In genomic region chr14:55520451-55521361, GRCm38 (mm10) we compare ENCODE assay signal across 8 mouse cellular contexts. TPM values are rescaled to one million over a fixed set of nuclear protein-coding genes. Genes with fewer than 3 reads are reported as not detected.
DNase-seq lines count a peak whose midpoint lies in the region; ATAC-seq lines count a peak whose summit lies in the region.

No protein-coding gene starts in this region.

- H3K4me2 ChIP-seq in heart, embryonic 14.5 days (ENCODE audit: low read length) = peak overlapping the region; percentile 96
- H3K4me2 ChIP-seq in limb, embryonic 11.5 days (ENCODE audit: low read depth, severe bottlenecking) = peak overlapping the region; percentile 84

- peak overlapping the region; percentile 48 to 52 for H3K4me3 ChIP-seq in heart, embryonic 14.5 days (ENCODE audit: control insufficient read depth in 1 of 2, insufficient read depth in 1 of 2, low read depth in 1 of 2, low read length in 2 of 2)
- H3K4me3 ChIP-seq in limb, embryonic 11.5 days (ENCODE audit: low read depth, low read length) = peak overlapping the region; percentile 43

- no peaks in the 10 kb centered on the region for H3K36me3 ChIP-seq in heart, embryonic 14.5 days (ENCODE audit: control insufficient read depth, insufficient read depth, low read length)
- H3K36me3 ChIP-seq in limb, embryonic 11.5 days (ENCODE audit: control insufficient read depth, insufficient read depth, low read length) = no peaks in the 10 kb centered on the region

- under 1% methylated on average over 61 of the region's 61 CpGs for WGBS in heart, embryonic 14.5 days
- WGBS in limb, embryonic 11.5 days = under 1% methylated on average over 61 of the region's 61 CpGs

- peak; percentile 20 for DNase-seq in urinary bladder, postnatal 25 days (ENCODE audit: low spot score)
- no peak for DNase-seq in urinary bladder, postnatal 10 days (ENCODE audit: low spot score)
- peak; percentile 85 to 87 for DNase-seq in cerebellum, postnatal 10 days
- DNase-seq in limb, embryonic 11.5 days (ENCODE audit: low spot score) = peak; percentile 55
- peak; percentile 47 for DNase-seq in naive thymus-derived CD4-positive, alpha-beta T cell, adult 2 months (ENCODE audit: low read depth)
- no peak for DNase-seq in ovary, postnatal 10 days (ENCODE audit: low spot score)
- no peak for DNase-seq in urinary bladder, adult 2 months (ENCODE audit: low spot score)

- H3K4me1 ChIP-seq in heart, embryonic 14.5 days (ENCODE audit: control insufficient read depth in 2 of 2, insufficient read depth in 2 of 2, low read length in 2 of 2) = peaks cover 7 to 11% of the 10 kb centered on the region in 2 experiments; a peak in 3 of 4 replicates
- no peaks in the 10 kb centered on the region for H3K4me1 ChIP-seq in limb, embryonic 11.5 days (ENCODE audit: control insufficient read depth, insufficient read depth, low read length)

- no peaks in the 10 kb centered on the region for H3K9me3 ChIP-seq in heart, embryonic 14.5 days (ENCODE audit: control insufficient read depth, low read length)
- H3K9me3 ChIP-seq in limb, embryonic 11.5 days (ENCODE audit: control insufficient read depth, low read length) = no peaks in the 10 kb centered on the region

- ATAC-seq in heart, embryonic 14.5 days (ENCODE audit: insufficient number of reproducible peaks, insufficient read depth, low FRiP score, low read depth) = 0 out of 2 replicates have a peak, but pooled peaks have one; percentile 18
- peak; percentile 35; the same call in 1 of the 2 replicates for ATAC-seq in limb, embryonic 11.5 days (ENCODE audit: insufficient number of reproducible peaks, low FRiP score, low TSS enrichment, low read depth)

- peaks cover 85% of the 10 kb centered on the region for H3K27me3 ChIP-seq in heart, embryonic 14.5 days (ENCODE audit: control insufficient read depth, insufficient read depth, low read length)
- peaks cover 20% of the 10 kb centered on the region for H3K27me3 ChIP-seq in limb, embryonic 11.5 days (ENCODE audit: control insufficient read depth, insufficient read depth, low read length)

- peak overlapping the region; percentile 66 for H3K9ac ChIP-seq in heart, embryonic 14.5 days (ENCODE audit: low read length)
- no peak overlapping the region for H3K9ac ChIP-seq in limb, embryonic 11.5 days (ENCODE audit: low read length)

- no peak overlapping the region for H3K27ac ChIP-seq in heart, embryonic 14.5 days (replicated peaks in 1 of 2; ENCODE audit: control insufficient read depth in 1 of 2, insufficient read depth in 1 of 2, low read depth in 2 of 2, low read length in 2 of 2)
- no peak overlapping the region for H3K27ac ChIP-seq in limb, embryonic 11.5 days (replicated peaks; ENCODE audit: low read depth, low read length)

RNA-seq across cellular contexts. Expression of gene Nrl, which starts 4.1 kb away (rescaled TPM):
- not detected in 2 replicates for polyA plus RNA-seq in heart, embryonic 14.5 days (2014; fragmentation: Nextera tagmentation; extraction: Ambion mirVana)
- not detected in 2 replicates for polyA plus RNA-seq in limb, embryonic 11.5 days (2014; fragmentation: Nextera tagmentation; extraction: Ambion mirVana)
- polyA plus RNA-seq in urinary bladder, adult 2 months (2012; rRNA removed) = not detected in 2 replicates

RNA-seq across cellular contexts. Expression of gene Cpne6, which starts 10.5 kb away (rescaled TPM):
- 0.12 and 0.36 TPM in 2 replicates for polyA plus RNA-seq in heart, embryonic 14.5 days (2014; fragmentation: Nextera tagmentation; extraction: Ambion mirVana)
- polyA plus RNA-seq in limb, embryonic 11.5 days (2014; fragmentation: Nextera tagmentation; extraction: Ambion mirVana) = not detected in 2 replicates
- 2.5 and 3.0 TPM in 2 replicates for polyA plus RNA-seq in urinary bladder, adult 2 months (2012; rRNA removed)

RNA-seq across cellular contexts. Expression of gene Pck2, which starts 19.4 kb away (rescaled TPM):
- polyA plus RNA-seq in heart, embryonic 14.5 days (2014; fragmentation: Nextera tagmentation; extraction: Ambion mirVana) = 35.1 TPM in 2 replicates
- 20.4 and 21.6 TPM in 2 replicates for polyA plus RNA-seq in limb, embryonic 11.5 days (2014; fragmentation: Nextera tagmentation; extraction: Ambion mirVana)
- polyA plus RNA-seq in urinary bladder, adult 2 months (2012; rRNA removed) = 44.7 and 52.2 TPM in 2 replicates

RNA-seq across cellular contexts. Expression of gene Carmil3, which starts 30.3 kb away (rescaled TPM):
- 1.6 and 2.9 TPM in 2 replicates for polyA plus RNA-seq in heart, embryonic 14.5 days (2014; fragmentation: Nextera tagmentation; extraction: Ambion mirVana)
- polyA plus RNA-seq in limb, embryonic 11.5 days (2014; fragmentation: Nextera tagmentation; extraction: Ambion mirVana) = 3.0 and 3.7 TPM in 2 replicates
- polyA plus RNA-seq in urinary bladder, adult 2 months (2012; rRNA removed) = 2.5 and 2.6 TPM in 2 replicates

RNA-seq across cellular contexts. Expression of gene Dcaf11, which starts 39.1 kb away (rescaled TPM):
- 68.1 and 74.1 TPM in 2 replicates for polyA plus RNA-seq in heart, embryonic 14.5 days (2014; fragmentation: Nextera tagmentation; extraction: Ambion mirVana)
- 67.7 and 68.0 TPM in 2 replicates for polyA plus RNA-seq in limb, embryonic 11.5 days (2014; fragmentation: Nextera tagmentation; extraction: Ambion mirVana)
- polyA plus RNA-seq in urinary bladder, adult 2 months (2012; rRNA removed) = 87.0 and 88.2 TPM in 2 replicates

Comparison
In these comparisons a context has a peak if more than half of its experiments do, and no peak if none do; other contexts are left out.
1. DNase-seq: peak in urinary bladder, postnatal 25 days (single experiment), cerebellum, postnatal 10 days (2 of 2), limb, embryonic 11.5 days (single experiment) and naive thymus-derived CD4-positive, alpha-beta T cell, adult 2 months (single experiment); none in urinary bladder, postnatal 10 days (single experiment), ovary, postnatal 10 days (single experiment) and urinary bladder, adult 2 months (single experiment).